Mouse (Mus musculus) kidney, adult 2 months (tissue): ENCODE results near the gene Cep83. TPM values are rescaled to one million over a fixed set of nuclear protein-coding genes. Genes with fewer than 3 reads are reported as not detected.

Experiments used
- DNase-seq: peaks from one replicate; pipeline ENCODE4 v3.0.0; 2021
- H3K27ac ChIP-seq: fragments of 200-500 bp; 2 replicates; pipeline ENCODE4 v1.5.1; 2012; ENCODE audit warnings: low read depth, low read length, control low read depth, inconsistent platforms; ENCODE audit not compliant: insufficient read depth
- H3K27me3 ChIP-seq: fragments of 200-500 bp; replicated peaks from 2 replicates; pipeline ENCODE4 v1.6.1; 2012; ENCODE audit warnings: mild to moderate bottlenecking, moderate library complexity, low read length, inconsistent platforms; ENCODE audit not compliant: control insufficient read depth, insufficient read depth
- H3K36me3 ChIP-seq: fragments of 200-500 bp; 2 replicates; pipeline ENCODE4 v1.6.1; 2012; ENCODE audit warnings: mild to moderate bottlenecking, moderate library complexity, low read length, inconsistent platforms; ENCODE audit not compliant: control insufficient read depth, insufficient read depth
- H3K4me1 ChIP-seq: fragments of 200-500 bp; 2 replicates; pipeline ENCODE4 v1.6.1; 2011; ENCODE audit warnings: low read length; ENCODE audit not compliant: control insufficient read depth, insufficient read depth
- H3K4me3 ChIP-seq: fragments of 200-500 bp; 2 replicates; pipeline ENCODE4 v1.5.1; 2011; ENCODE audit warnings: mild to moderate bottlenecking, low read depth, low read length, control low read depth; ENCODE audit not compliant: insufficient read depth
- CTCF ChIP-seq: fragments of 200-500 bp; conservative IDR thresholded peaks from 2 replicates; pipeline ENCODE4 v1.5.1; 2011; ENCODE audit warnings: low read depth, mild to moderate bottlenecking, control low read depth, low read length, moderate library complexity, mixed read lengths; ENCODE audit not compliant: insufficient read depth, insufficient read length
- POLR2A ChIP-seq: fragments of 200-500 bp; IDR thresholded peaks from one replicate; pipeline ENCODE4 v1.6.1; 2011; ENCODE audit warnings: low read depth, low read length, control low read depth
- WGBS: fragments of 180-500 bp; shearing (Covaris S2); methylation state at CpG from one replicate; pipeline ENCODE4 v1.1.7; 2018; 5-methylcytosine and 5-hydroxymethylcytosine counted together
- polyA plus RNA-seq: library from polyadenylated mRNA; depleted of rRNA; stranded (reverse); fragments of >200 nt; gene quantifications from 2 replicates; pipeline ENCODE4 v1.2.3, GENCODE M21; 2012

The Cep83 gene
- polyA plus RNA-seq, 1 experiment: 2.7 TPM

DNA sequence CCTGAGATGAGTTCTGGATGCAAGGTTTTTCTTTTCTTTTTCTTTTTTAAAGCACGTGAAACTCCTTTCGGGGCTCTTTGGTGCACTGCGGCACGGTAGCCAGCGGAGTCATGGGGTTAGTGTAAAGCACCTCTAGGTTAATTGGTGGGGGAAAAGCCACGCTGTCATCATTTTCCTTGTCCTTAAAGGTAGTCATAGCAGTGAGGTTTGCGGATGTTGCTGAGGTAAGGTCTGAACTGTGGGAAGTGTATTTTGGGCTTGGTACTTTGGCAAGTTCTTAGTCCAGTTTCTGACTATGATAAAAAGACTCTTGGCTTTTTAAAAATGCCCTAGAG, 689 bp downstream of the Cep83 start:
- TF ChIP-seq POLR2A: no peak
- no peak for TF ChIP-seq CTCF
- WGBS: 1% methylated on average over 7 of the region's 7 CpGs
- Histone ChIP-seq H3K4me1 (no peaks in the 10 kb centered on the region), H3K27me3 (no peaks in the 10 kb centered on the region), H3K36me3 (no peaks in the 10 kb centered on the region), H3K27ac (peak overlapping the region; percentile 62), H3K4me3 (peak overlapping the region; percentile 98)
- DNase-seq: no peak

GRCm38 (mm10) chr10:94690376-94690775, 1.9 kb downstream of the Cep83 start:
- DNase-seq: no peak
- H3K4me1 ChIP-seq: no peaks in the 10 kb centered on the region

GRCm38 (mm10) chr10:94692163-94692562, 3.7 kb downstream of the Cep83 start:
- DNase-seq: no peak
- Histone ChIP-seq H3K4me3 (no peak overlapping the region), H3K36me3 (no peaks in the 10 kb centered on the region), H3K4me1 (no peaks in the 10 kb centered on the region), H3K27ac (no peak overlapping the region), H3K27me3 (no peaks in the 10 kb centered on the region)
- WGBS: 88% methylated on average over 4 of the region's 4 CpGs
- no peak for TF ChIP-seq CTCF
- no peak for TF ChIP-seq POLR2A

More at GRCm38 (mm10) chr10:94690376-94690775, 1.9 kb downstream of the Cep83 start:
- no peak for TF ChIP-seq CTCF
- Histone ChIP-seq H3K36me3 (no peaks in the 10 kb centered on the region), H3K27me3 (no peaks in the 10 kb centered on the region), H3K4me3 (no peak overlapping the region), H3K27ac (no peak overlapping the region)
- WGBS: 69% methylated on average over 1 of the region's 1 CpGs

DNA sequence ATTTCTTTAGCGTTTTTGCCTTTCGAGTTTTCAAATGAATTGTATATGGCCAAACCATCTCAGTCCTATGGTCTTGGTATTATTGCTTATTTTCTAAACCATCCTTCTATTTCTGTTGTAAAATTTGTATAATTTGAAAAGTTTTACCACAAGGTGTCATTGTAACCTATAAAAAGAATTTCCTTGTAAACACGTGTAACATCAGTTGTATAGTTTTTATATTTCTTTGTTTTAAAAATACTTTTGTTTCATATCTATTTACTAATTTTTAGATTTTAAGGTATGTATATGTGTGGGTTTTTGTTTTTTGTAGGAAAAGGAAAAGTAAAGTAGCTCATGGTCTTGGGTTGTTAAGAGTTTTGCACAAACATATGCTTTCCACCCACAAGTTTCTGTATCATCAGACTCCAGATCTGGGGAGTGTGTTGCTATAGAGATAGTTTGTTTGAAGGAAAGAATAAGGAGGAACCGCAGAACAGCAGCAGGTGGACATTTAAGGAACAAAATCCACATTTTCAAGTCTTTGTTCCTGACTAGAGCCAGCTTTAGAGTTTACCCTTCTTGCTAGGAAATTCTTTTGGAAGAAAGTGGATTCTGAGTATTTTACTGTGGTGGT, 17.3 kb downstream of the Cep83 start:
- H3K36me3 ChIP-seq: no peaks in the 10 kb centered on the region
- no peaks in the 10 kb centered on the region for H3K27me3 ChIP-seq
- WGBS: 69% methylated on average over 4 of the region's 4 CpGs
- no peak for DNase-seq
- 0 out of 2 replicates have a peak, but pooled peaks cover 3% of the 10 kb centered on the region for H3K4me1 ChIP-seq
- H3K4me3 ChIP-seq: no peak overlapping the region
- H3K27ac ChIP-seq: no peak overlapping the region
- no peak for TF ChIP-seq POLR2A

DNA sequence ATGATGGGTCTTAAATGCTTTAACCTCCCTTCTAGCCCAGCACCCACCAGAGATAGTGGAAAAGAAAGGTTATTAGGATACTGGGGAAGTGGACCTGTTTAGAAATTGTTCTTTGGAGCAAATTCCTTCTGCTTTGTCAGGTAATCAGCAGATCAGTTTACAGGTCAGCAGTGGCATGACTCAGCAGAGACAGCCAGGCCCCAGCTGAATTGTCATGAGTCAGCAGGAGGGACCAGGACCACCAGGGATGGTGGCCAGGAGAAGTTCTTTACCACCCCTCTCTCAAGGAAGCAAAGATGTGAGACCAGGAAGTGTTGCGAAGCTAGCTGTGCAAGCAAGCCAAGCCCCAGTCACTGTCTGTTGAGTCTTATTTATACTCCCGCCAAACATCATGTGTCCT, 18.2 kb downstream of the Cep83 start:
- Histone ChIP-seq H3K27me3 (no peaks in the 10 kb centered on the region), H3K27ac (no peak overlapping the region), H3K4me1 (0 out of 2 replicates have a peak, but pooled peaks cover 3% of the 10 kb centered on the region), H3K36me3 (no peaks in the 10 kb centered on the region), H3K4me3 (no peak overlapping the region)
- WGBS: 97% methylated on average over 2 of the region's 2 CpGs
- no peak for TF ChIP-seq POLR2A
- DNase-seq: no peak

GRCm38 (mm10) chr10:94709622-94710319, 21.3 kb downstream of the Cep83 start:
- H3K27ac ChIP-seq: no peak overlapping the region
- 0 out of 2 replicates have a peak, but pooled peaks cover 3% of the 10 kb centered on the region for H3K4me1 ChIP-seq
- no peak overlapping the region for H3K4me3 ChIP-seq
- DNase-seq: peak; percentile 32
- TF ChIP-seq POLR2A: no peak
- no peak for TF ChIP-seq CTCF
- H3K36me3 ChIP-seq: no peaks in the 10 kb centered on the region
- no peaks in the 10 kb centered on the region for H3K27me3 ChIP-seq
- 78% methylated on average over 3 of the region's 3 CpGs for WGBS

DNA sequence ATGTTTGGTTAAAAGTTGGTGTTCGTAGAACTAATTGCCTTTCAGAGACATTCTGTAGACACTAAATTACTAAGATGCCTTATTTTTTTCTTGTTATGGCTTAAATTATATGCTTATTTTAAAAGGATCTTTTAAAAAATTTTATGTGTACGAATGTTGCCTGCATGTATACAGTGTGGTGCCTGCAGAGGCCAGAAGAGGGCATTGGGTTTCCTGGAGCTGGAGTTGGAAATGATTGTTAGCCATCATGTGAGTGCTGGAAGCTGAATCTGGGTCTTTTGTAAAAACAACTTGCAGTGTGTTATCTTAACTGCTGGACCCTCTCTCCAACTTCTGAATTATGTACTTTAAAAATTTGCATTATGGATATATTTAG, 21.9 kb downstream of the Cep83 start:
- Histone ChIP-seq H3K4me3 (no peak overlapping the region), H3K36me3 (no peaks in the 10 kb centered on the region), H3K4me1 (0 out of 2 replicates have a peak, but pooled peaks cover 3% of the 10 kb centered on the region), H3K27ac (no peak overlapping the region), H3K27me3 (no peaks in the 10 kb centered on the region)
- 76% methylated on average over 2 of the region's 2 CpGs for WGBS
- TF ChIP-seq POLR2A (no peak), CTCF (no peak)
- no peak for DNase-seq
